Mouse (Mus musculus) gastrocnemius, adult 18-20 months (tissue): Measurements from ENCODE around the gene Lin7b. TPM values are rescaled to one million over a fixed set of nuclear protein-coding genes. Genes with fewer than 3 reads are reported as not detected.
"Not testable (repeated sequence)": the region's sequence is repeated elsewhere in the genome, so short reads cannot be mapped to it uniquely, and the experiment has no call there.

ENCODE experiments used
- DNase-seq: peaks from one replicate; pipeline ENCODE4 v3.0.0; 2021; ENCODE audit warnings: low spot score
- total RNA-seq, 2 experiments: library from RNA; stranded (reverse); gene quantifications; 2 replicates each; pipeline ENCODE4 v1.2.3; 2021

The Lin7b gene
- total RNA-seq, 2 experiments from 2014 or later: not detected

- peak; percentile 100 for DNase-seq
These were observed 25.4 kb upstream of the Lin7b start, which contains the start of gene Snrnp70 for GRCm38 (mm10) chr7:45395578-45396336. TSS of gene Snrnp70 (minus strand) at chr7:45395742.

GRCm38 (mm10) chr7:45395129-45395541 is 24.8 kb upstream of the Lin7b start:
- DNase-seq: no peak

GRCm38 (mm10) chr7:45386077-45386476 is 15.7 kb upstream of the Lin7b start:
- DNase-seq: no peak

GRCm38 (mm10) chr7:45376057-45376456 is 5.7 kb upstream of the Lin7b start:
- no peak for DNase-seq

GRCm38 (mm10) chr7:45374620-45375019 is 4.2 kb upstream of the Lin7b start:
- no peak for DNase-seq

- DNase-seq: no peak
These were observed 2.0 kb upstream of the Lin7b start for GRCm38 (mm10) chr7:45372371-45372770.

GRCm38 (mm10) chr7:45369836-45370474 is 428 bp downstream of the Lin7b start:
- DNase-seq: no peak

- no peak for DNase-seq
These were observed 1.2 kb downstream of the Lin7b start for GRCm38 (mm10) chr7:45369022-45369745.

GRCm38 (mm10) chr7:45368178-45368577 is 2.2 kb downstream of the Lin7b start:
- DNase-seq: no peak

- DNase-seq: peak; percentile 97
These were observed 3.1 kb downstream of the Lin7b start for GRCm38 (mm10) chr7:45367020-45367880.

GRCm38 (mm10) chr7:45366652-45367019 is 3.7 kb downstream of the Lin7b start, which contains the start of gene Ppfia3:
TSS of gene Ppfia3 (minus strand) at chr7:45367019.
- DNase-seq: no peak

GRCm38 (mm10) chr7:45365742-45366651 is 4.4 kb downstream of the Lin7b start:
- peak; percentile 50 for DNase-seq

GRCm38 (mm10) chr7:45363983-45364382 is 6.4 kb downstream of the Lin7b start:
- DNase-seq: no peak

GRCm38 (mm10) chr7:45362801-45363200 is 7.6 kb downstream of the Lin7b start:
- DNase-seq: no peak

- DNase-seq: peak; percentile 64
These were observed 9.1 kb downstream of the Lin7b start for GRCm38 (mm10) chr7:45361243-45361804.

GRCm38 (mm10) chr7:45360404-45361125 is 9.8 kb downstream of the Lin7b start:
- no peak for DNase-seq

- DNase-seq: not testable (repeated sequence)
These were observed 11.3 kb downstream of the Lin7b start for GRCm38 (mm10) chr7:45359081-45359480.

GRCm38 (mm10) chr7:45356087-45356486 is 14.3 kb downstream of the Lin7b start:
- DNase-seq: no peak
